Mouse (Mus musculus) cerebellum, adult 2 months (tissue): ENCODE data around the gene Cacna1a. TPM values are rescaled to one million over a fixed set of nuclear protein-coding genes. Genes with fewer than 3 reads are reported as not detected.
A peak's percentile ranks its signal among the peaks of the same experiment; 100 is the strongest.
"Not testable (repeated sequence)": the region's sequence is repeated elsewhere in the genome, so short reads cannot be mapped to it uniquely, and the experiment has no call there.

Experiments used
- DNase-seq, 2 experiments: peaks; one replicate each; pipeline ENCODE4 v3.0.0; 2021
- H3K27ac ChIP-seq: fragments of 200-500 bp; 2 replicates; pipeline ENCODE4 v1.5.1; 2012; ENCODE audit warnings: low read length, control low read depth, inconsistent platforms; ENCODE audit not compliant: insufficient read depth
- H3K27me3 ChIP-seq: fragments of 200-500 bp; 2 replicates; pipeline ENCODE4 v1.6.1; 2012; ENCODE audit warnings: inconsistent platforms, mild to moderate bottlenecking, low read length, moderate library complexity; ENCODE audit not compliant: control insufficient read depth, insufficient read depth
- H3K4me1 ChIP-seq: fragments of 200-500 bp; 2 replicates; pipeline ENCODE4 v1.6.1; 2011; ENCODE audit warnings: low read length; ENCODE audit not compliant: control insufficient read depth, insufficient read depth
- H3K4me3 ChIP-seq: fragments of 200-500 bp; replicated peaks from 2 replicates; pipeline ENCODE3; 2011; ENCODE audit warnings: mild to moderate bottlenecking, low read depth, low read length, control low read depth; ENCODE audit not compliant: insufficient read depth
- CTCF ChIP-seq: fragments of 200-500 bp; IDR thresholded peaks from 2 replicates; pipeline ENCODE4 v1.5.1; 2011; ENCODE audit warnings: low read depth, mild to moderate bottlenecking, control low read depth, low read length, moderate library complexity, borderline replicate concordance; ENCODE audit not compliant: insufficient read depth
- POLR2A ChIP-seq: fragments of 200-500 bp; IDR thresholded peaks from 2 replicates; pipeline ENCODE4 v1.6.1; 2011; ENCODE audit warnings: low read length, control low read depth, borderline replicate concordance; ENCODE audit not compliant: insufficient read depth
- WGBS: fragments of 180-500 bp; shearing (Covaris S2); methylation state at CpG from one replicate; pipeline ENCODE4 v1.1.7; 2018; 5-methylcytosine and 5-hydroxymethylcytosine counted together
- polyA plus RNA-seq: library from polyadenylated mRNA; depleted of rRNA; stranded (reverse); fragments of >200 nt; gene quantifications from 2 replicates; pipeline ENCODE4 v1.2.3, GENCODE M21; 2012

Cacna1a gene
- polyA plus RNA-seq, 1 experiment, result 220 TPM

GRCm38 (mm10) chr8:84507220-84507619 is 119.0 kb downstream of the Cacna1a start:
- 35% methylated on average over 5 of the region's 5 CpGs for WGBS
- H3K27ac ChIP-seq, result peak overlapping the region; percentile 64

GRCm38 (mm10) chr8:84509764-84510163 is 121.5 kb downstream of the Cacna1a start:
- H3K4me3 ChIP-seq, H3K27ac ChIP-seq, H3K27me3 ChIP-seq: not testable (repeated sequence)
- TF ChIP-seq CTCF, result peak; percentile 59
- peak in 1 of 2 experiments; percentile 35 for DNase-seq
- peaks cover 58% of the 10 kb centered on the region for H3K4me1 ChIP-seq
- 66% methylated on average over 6 of the region's 6 CpGs for WGBS

More at GRCm38 (mm10) chr8:84507220-84507619, 119.0 kb downstream of the Cacna1a start:
- H3K27me3 ChIP-seq, result no peaks in the 10 kb centered on the region
- H3K4me3 ChIP-seq, result no peak overlapping the region
- no peak for TF ChIP-seq POLR2A
- no peak for DNase-seq
- H3K4me1 ChIP-seq, result peaks cover 59% of the 10 kb centered on the region

GRCm38 (mm10) chr8:84511621-84512020 is 123.4 kb downstream of the Cacna1a start:
- Histone ChIP-seq H3K4me1 (peaks cover 53% of the 10 kb centered on the region), H3K27ac (peak overlapping the region; percentile 53), H3K27me3 (no peaks in the 10 kb centered on the region), H3K4me3 (no peak overlapping the region)
- 10% methylated on average over 13 of the region's 13 CpGs for WGBS
- peak; percentile 67 to 70 for DNase-seq
- TF ChIP-seq CTCF (no peak), POLR2A (no peak)

DNA sequence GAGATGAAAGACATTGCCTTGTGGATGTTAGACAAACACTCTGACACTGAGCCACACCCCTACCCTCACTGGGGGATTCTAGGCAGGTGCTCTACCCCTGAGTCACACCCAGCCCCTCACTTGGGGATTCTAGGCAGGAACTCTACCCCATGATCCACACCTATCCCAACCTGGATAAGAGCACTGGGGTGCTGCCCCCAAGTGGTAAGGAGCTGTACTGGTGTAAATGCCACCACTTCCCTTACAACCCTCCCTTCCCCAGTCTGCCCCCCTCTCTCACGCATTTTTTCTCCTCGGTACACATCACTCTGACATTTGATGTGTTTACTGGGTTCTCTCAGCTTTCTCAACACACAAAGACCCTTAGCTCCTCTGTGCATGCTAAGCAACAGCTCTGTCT is 125.5 kb downstream of the Cacna1a start:
- Histone ChIP-seq H3K4me3 (no peak overlapping the region), H3K4me1 (peaks cover 45% of the 10 kb centered on the region), H3K27me3 (no peaks in the 10 kb centered on the region), H3K27ac (no peak overlapping the region)
- TF ChIP-seq CTCF, result peak; percentile 73
- no peak for TF ChIP-seq POLR2A
- 13% methylated on average over 2 of the region's 2 CpGs for WGBS
- DNase-seq, result peak; percentile 56 to 68

GRCm38 (mm10) chr8:84518180-84518579 is 129.9 kb downstream of the Cacna1a start:
- Histone ChIP-seq H3K27me3 (no peaks in the 10 kb centered on the region), H3K27ac (no peak overlapping the region; the same call in 1 of the 2 replicates), H3K4me1 (peaks cover 45% of the 10 kb centered on the region), H3K4me3 (no peak overlapping the region)
- TF ChIP-seq CTCF (no peak), POLR2A (no peak)
- 48% methylated on average over 2 of the region's 2 CpGs for WGBS
- peak in 1 of 2 experiments; percentile 34 for DNase-seq

DNA sequence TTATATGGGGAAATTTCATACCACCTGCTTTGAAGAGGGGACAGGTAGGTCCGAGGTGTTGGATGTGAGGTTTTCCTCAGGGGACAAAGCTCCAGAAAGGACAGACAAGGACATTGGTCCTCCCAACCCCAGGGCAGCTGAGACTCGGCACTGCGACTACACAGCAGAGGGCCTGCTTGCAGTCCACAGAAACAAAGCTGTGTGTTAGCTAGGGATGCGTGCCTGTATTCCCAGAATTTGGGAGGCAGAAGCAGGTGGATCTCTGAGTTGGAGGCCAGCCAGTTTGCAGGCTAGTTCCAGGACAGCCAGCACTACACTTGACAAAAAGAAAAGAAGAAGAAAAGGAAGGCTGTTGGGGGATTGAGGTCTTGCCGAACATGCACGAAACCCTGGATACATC is 130.5 kb downstream of the Cacna1a start:
- H3K27me3 ChIP-seq, result no peaks in the 10 kb centered on the region
- 74% methylated on average over 6 of the region's 6 CpGs for WGBS
- peak in 1 of 2 experiments; percentile 43 for DNase-seq
- H3K27ac ChIP-seq, result 0 out of 2 replicates have a peak overlapping the region, but pooled peaks have one; percentile 4
- peaks cover 42% of the 10 kb centered on the region for H3K4me1 ChIP-seq
- H3K4me3 ChIP-seq, result no peak overlapping the region
- TF ChIP-seq CTCF (no peak), POLR2A (no peak)

- peak in 1 of 2 experiments; percentile 46 for DNase-seq
- no peak overlapping the region for H3K4me3 ChIP-seq
- no peak for TF ChIP-seq CTCF
- H3K4me1 ChIP-seq, result peaks cover 38% of the 10 kb centered on the region
- peak overlapping the region; percentile 45 for H3K27ac ChIP-seq
- H3K27me3 ChIP-seq, result no peaks in the 10 kb centered on the region
- WGBS, result 21% methylated on average over 17 of the region's 17 CpGs
Observed at GRCm38 (mm10) chr8:84519767-84520626, 131.8 kb downstream of the Cacna1a start.

DNA sequence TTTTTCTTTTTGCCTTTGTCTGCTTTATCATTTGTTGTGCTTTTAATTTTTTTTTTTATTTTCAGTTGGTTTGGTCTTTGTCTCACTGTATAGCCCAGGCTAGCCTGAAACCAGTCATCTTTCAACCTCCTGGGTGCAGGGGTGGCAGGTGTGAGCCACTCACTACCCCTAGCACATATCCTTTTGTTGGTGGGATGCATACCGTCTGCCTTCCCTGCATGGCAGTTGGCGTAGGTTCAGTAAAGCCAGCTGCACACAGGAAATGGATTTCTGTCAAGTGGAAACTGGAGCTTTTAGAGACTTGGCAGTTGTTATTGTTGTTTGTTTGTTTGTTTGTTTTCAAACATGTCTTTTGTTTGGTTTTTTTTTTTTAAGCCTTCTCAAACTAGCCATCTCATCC is 132.8 kb downstream of the Cacna1a start:
- H3K4me1 ChIP-seq, result peaks cover 31% of the 10 kb centered on the region
- TF ChIP-seq CTCF (no peak), POLR2A (no peak)
- no peak overlapping the region for H3K4me3 ChIP-seq
- 30% methylated on average over 2 of the region's 2 CpGs for WGBS
- H3K27ac ChIP-seq, result peak overlapping the region; percentile 62
- H3K27me3 ChIP-seq, result no peaks in the 10 kb centered on the region
- DNase-seq, result peak in 1 of 2 experiments; percentile 25
